Mouse (Mus musculus): ENCODE results near the gene Prkcb. TPM values are rescaled to one million over a fixed set of nuclear protein-coding genes. Genes with fewer than 3 reads are reported as not detected.
"Not testable (repeated sequence)": the region's sequence is repeated elsewhere in the genome, so short reads cannot be mapped to it uniquely, and the experiment has no call there.

Gene Prkcb
- polyA plus RNA-seq (2012; rRNA removed) = 7.8 and 10.9 TPM in 2 replicates

- no peak for TF ChIP-seq CTCF (IDR thresholded peaks at IDR 0.05; ENCODE audit: insufficient read depth, low read length)
- no peak for TF ChIP-seq POLR2A (IDR thresholded peaks at IDR 0.05; ENCODE audit: borderline replicate concordance, extremely low read depth, low read depth, low read length)
- WGBS = 6% methylated on average over 42 of the region's 42 CpGs
- peak; percentile 7 for DNase-seq
- H3K4me1 ChIP-seq (ENCODE audit: control insufficient read depth, insufficient read depth, low read length) = no peaks in the 10 kb centered on the region
- H3K4me3 ChIP-seq (replicated peaks; ENCODE audit: extremely low read depth, low read depth, low read length) = peak within 1 kb of the TSS; percentile 8
Measured at GRCm38 (mm10) chr7:122288605-122289242, at the start of gene Prkcb. Gene Prkcb, plus strand, starts transcription at chr7:122288751.

GRCm38 (mm10) chr7:122238939-122239338, 49.6 kb upstream of the Prkcb start:
- TF ChIP-seq CTCF (IDR thresholded peaks at IDR 0.05; ENCODE audit: insufficient read depth, low read length) = no peak
- no peak for TF ChIP-seq POLR2A (IDR thresholded peaks at IDR 0.05; ENCODE audit: borderline replicate concordance, extremely low read depth, low read depth, low read length)
- Histone ChIP-seq H3K4me1 (ENCODE audit: control insufficient read depth, insufficient read depth, low read length) (no peaks in the 10 kb centered on the region), H3K4me3 (replicated peaks; ENCODE audit: extremely low read depth, low read depth, low read length) (no peak overlapping the region)
- DNase-seq = no peak
- WGBS = 90% methylated on average over 2 of the region's 2 CpGs

DNA sequence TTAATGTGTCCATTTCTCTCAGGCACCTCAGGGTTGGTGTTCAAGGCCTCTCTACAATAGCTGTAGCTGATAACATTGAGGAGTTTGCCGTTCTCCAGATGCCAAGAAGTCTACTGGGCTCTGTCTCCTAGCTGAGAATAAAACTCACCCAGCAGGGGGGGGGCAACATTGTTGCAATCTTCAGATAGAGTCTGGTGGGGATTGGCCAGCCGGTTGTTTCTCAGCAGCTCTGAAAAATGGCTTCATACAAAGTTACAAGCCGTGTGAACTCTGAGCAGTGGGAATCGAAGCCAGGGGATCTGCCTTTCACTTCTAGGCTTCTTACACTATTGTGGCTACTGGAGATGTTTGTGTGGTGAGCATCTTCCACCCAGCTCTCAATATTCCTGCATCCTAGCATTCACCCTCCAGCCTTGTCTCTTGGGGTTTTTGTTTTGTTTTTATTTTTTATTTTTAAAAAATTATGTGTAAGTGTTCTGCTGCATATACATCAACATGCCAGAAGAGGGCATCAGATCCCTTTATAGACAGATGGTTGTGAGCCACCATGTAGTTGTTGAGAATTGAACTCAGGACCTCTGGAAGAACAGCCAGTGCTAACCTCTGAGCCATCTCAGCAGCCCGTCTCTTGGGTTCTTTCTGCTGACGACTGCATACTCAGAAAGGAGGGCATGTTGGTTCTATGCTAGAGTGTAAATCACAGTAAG, 48.0 kb upstream of the Prkcb start:
- WGBS = 71% methylated on average over 6 of the region's 6 CpGs
- Histone ChIP-seq H3K4me1 (ENCODE audit: control insufficient read depth, insufficient read depth, low read length) (no peaks in the 10 kb centered on the region), H3K4me3 (replicated peaks; ENCODE audit: extremely low read depth, low read depth, low read length) (no peak overlapping the region)
- DNase-seq = no peak
- TF ChIP-seq POLR2A (IDR thresholded peaks at IDR 0.05; ENCODE audit: borderline replicate concordance, extremely low read depth, low read depth, low read length) = no peak
- no peak for TF ChIP-seq CTCF (IDR thresholded peaks at IDR 0.05; ENCODE audit: insufficient read depth, low read length)

DNA sequence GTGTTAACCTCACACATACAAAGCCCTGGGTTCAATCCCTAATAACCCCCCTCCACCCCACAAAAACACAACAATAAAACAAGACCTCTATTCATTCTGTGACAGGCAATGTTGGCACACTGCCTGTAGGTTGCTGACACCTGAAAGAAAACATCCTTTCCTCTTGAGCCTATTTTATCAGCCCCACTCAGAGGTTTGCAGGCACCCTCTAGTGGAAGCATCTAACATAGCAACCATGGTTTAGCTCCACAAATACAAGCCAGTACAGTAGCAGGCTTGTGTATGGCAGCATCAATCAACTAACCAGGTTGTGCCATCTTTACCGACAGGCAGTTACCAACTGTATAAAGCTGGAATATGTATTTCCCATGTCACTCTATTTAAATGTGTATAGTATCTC, 46.3 kb upstream of the Prkcb start:
- DNase-seq = no peak
- WGBS = 35% methylated on average over 1 of the region's 1 CpGs
- Histone ChIP-seq H3K4me1 (ENCODE audit: control insufficient read depth, insufficient read depth, low read length) (no peaks in the 10 kb centered on the region), H3K4me3 (replicated peaks; ENCODE audit: extremely low read depth, low read depth, low read length) (no peak overlapping the region)
- TF ChIP-seq POLR2A (IDR thresholded peaks at IDR 0.05; ENCODE audit: borderline replicate concordance, extremely low read depth, low read depth, low read length) (no peak), CTCF (IDR thresholded peaks at IDR 0.05; ENCODE audit: insufficient read depth, low read length) (no peak)

- H3K4me3 ChIP-seq (replicated peaks; ENCODE audit: extremely low read depth, low read depth, low read length); DNase-seq; H3K4me1 ChIP-seq (ENCODE audit: control insufficient read depth, insufficient read depth, low read length): not testable (repeated sequence)
Measured at GRCm38 (mm10) chr7:122242744-122243143, 45.8 kb upstream of the Prkcb start.

DNA sequence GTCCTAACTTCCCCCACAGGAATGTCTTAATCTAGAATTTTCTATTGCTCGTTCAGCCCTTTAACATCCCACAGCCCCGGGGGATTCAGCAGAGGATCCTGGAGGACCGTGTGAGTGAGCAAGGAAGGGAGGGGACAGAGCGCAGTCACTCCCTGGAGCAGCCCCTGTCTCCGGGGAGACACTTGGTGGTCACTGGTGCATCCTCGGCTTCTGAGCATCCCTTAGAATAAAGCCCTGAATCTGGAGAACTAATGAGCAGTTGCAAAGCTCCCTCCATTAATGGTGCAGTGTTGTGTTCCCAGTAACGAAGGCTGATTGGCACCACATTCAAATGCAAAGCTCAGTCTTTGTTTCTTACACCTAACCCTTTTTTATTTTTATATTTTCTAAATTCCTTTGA, 44.4 kb upstream of the Prkcb start:
- Histone ChIP-seq H3K4me3 (replicated peaks; ENCODE audit: extremely low read depth, low read depth, low read length) (no peak overlapping the region), H3K4me1 (ENCODE audit: control insufficient read depth, insufficient read depth, low read length) (no peaks in the 10 kb centered on the region)
- no peak for DNase-seq
- WGBS = 59% methylated on average over 7 of the region's 7 CpGs
- TF ChIP-seq POLR2A (IDR thresholded peaks at IDR 0.05; ENCODE audit: borderline replicate concordance, extremely low read depth, low read depth, low read length) = no peak
- no peak for TF ChIP-seq CTCF (IDR thresholded peaks at IDR 0.05; ENCODE audit: insufficient read depth, low read length)

- TF ChIP-seq CTCF (IDR thresholded peaks at IDR 0.05; ENCODE audit: insufficient read depth, low read length) (no peak), POLR2A (IDR thresholded peaks at IDR 0.05; ENCODE audit: borderline replicate concordance, extremely low read depth, low read depth, low read length) (no peak)
- no peaks in the 10 kb centered on the region for H3K4me1 ChIP-seq (ENCODE audit: control insufficient read depth, insufficient read depth, low read length)
- H3K4me3 ChIP-seq (replicated peaks; ENCODE audit: extremely low read depth, low read depth, low read length) = no peak overlapping the region
- WGBS = 75% methylated on average over 8 of the region's 8 CpGs
- no peak for DNase-seq
Measured at GRCm38 (mm10) chr7:122244584-122244983, 44.0 kb upstream of the Prkcb start.

GRCm38 (mm10) chr7:122245976-122246375, 42.6 kb upstream of the Prkcb start:
- no peak overlapping the region for H3K4me3 ChIP-seq (replicated peaks; ENCODE audit: extremely low read depth, low read depth, low read length)
- no peaks in the 10 kb centered on the region for H3K4me1 ChIP-seq (ENCODE audit: control insufficient read depth, insufficient read depth, low read length)
- whole genome bisulfite sequencing = 58% methylated on average over 3 of the region's 5 CpGs
- TF ChIP-seq CTCF (IDR thresholded peaks at IDR 0.05; ENCODE audit: insufficient read depth, low read length) (no peak), POLR2A (IDR thresholded peaks at IDR 0.05; ENCODE audit: borderline replicate concordance, extremely low read depth, low read depth, low read length) (no peak)
- DNase-seq = no peak

DNA sequence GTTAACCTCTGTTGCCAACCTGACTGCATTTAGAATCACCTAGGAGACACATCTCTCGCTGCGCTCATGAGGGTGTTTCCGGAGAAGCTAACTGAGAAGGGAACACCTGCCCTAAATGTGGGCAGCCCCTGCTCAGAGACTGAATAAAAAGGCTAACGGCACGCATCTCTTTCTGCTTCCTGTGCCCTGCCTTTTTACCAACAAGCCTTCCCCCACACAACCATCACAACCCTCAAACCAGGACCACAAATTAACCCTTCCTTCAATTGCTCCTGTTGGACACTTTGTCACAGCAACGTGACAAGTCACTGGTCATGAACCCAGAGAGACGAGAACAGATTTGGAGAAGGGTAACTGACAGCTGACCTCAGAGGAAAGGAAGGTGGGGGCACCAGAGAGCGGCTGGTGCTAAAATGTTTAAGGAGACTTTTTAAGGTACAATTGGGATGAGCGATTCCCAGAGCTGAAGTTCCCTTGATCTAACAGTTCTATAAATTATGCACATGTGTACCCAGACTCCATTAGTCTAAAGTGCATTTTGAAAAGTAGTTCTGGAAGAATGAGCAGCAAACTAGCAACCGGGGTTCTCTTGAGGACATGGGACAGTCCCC, 41.2 kb upstream of the Prkcb start:
- DNase-seq = no peak
- TF ChIP-seq CTCF (IDR thresholded peaks at IDR 0.05; ENCODE audit: insufficient read depth, low read length) (no peak), POLR2A (IDR thresholded peaks at IDR 0.05; ENCODE audit: borderline replicate concordance, extremely low read depth, low read depth, low read length) (no peak)
- H3K4me1 ChIP-seq (ENCODE audit: control insufficient read depth, insufficient read depth, low read length) = no peaks in the 10 kb centered on the region
- 64% methylated on average over 10 of the region's 10 CpGs for WGBS
- no peak overlapping the region for H3K4me3 ChIP-seq (replicated peaks; ENCODE audit: extremely low read depth, low read depth, low read length)

DNA sequence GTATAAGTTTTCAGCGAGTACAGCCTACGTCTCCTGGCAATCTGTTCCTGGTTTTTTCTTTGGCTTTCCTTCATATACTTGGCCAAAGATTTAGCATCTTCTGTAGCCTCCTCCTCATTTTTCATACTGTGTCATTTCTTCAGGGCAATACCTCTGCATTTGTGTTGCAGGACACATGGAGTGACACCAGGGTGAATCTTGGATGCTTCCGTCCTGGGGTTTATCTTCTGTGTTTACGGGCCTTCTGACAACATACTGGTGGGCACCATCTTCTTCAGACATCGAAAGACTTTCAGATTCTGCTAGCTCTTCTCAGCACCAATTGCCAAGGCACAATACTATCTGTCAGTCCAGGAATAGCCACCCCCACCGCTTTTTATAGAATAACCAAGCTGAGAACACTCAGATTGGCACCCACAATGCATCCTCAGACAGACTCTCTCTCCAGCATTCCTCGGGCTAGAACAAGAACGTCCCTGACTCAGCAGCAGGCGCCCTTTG, 39.2 kb upstream of the Prkcb start:
- WGBS = 83% methylated on average over 9 of the region's 9 CpGs
- Histone ChIP-seq H3K4me3 (replicated peaks; ENCODE audit: extremely low read depth, low read depth, low read length) (no peak overlapping the region), H3K4me1 (ENCODE audit: control insufficient read depth, insufficient read depth, low read length) (no peaks in the 10 kb centered on the region)
- TF ChIP-seq POLR2A (IDR thresholded peaks at IDR 0.05; ENCODE audit: borderline replicate concordance, extremely low read depth, low read depth, low read length) = no peak
- TF ChIP-seq CTCF (IDR thresholded peaks at IDR 0.05; ENCODE audit: insufficient read depth, low read length) = no peak
- DNase-seq = no peak

Measured in lung, adult 2 months (tissue).